Mouse (Mus musculus): Measurements from ENCODE around the gene Snn. TPM values are rescaled to one million over a fixed set of nuclear protein-coding genes. Genes with fewer than 3 reads are reported as not detected.

Snn gene
- total and polyA plus RNA-seq, 3 experiments: 0.73 to 2.4 TPM; not detected in 1

- no peak for TF ChIP-seq POLR2AphosphoS2 (IDR thresholded peaks at IDR 0.05; ENCODE audit: low read length)
- peak; percentile 62; the same call in 1 of the 2 replicates for TF ChIP-seq MXI1 (IDR thresholded peaks at IDR 0.05; ENCODE audit: low read depth, low read length)
- peak in 1 of 3 experiments; percentile 23; a peak in 1 of 6 replicates for TF ChIP-seq CTCF (IDR thresholded peaks at IDR 0.05 in 2 of 3, conservative IDR thresholded peaks at IDR 0.05 in 1 of 3; ENCODE audit: control insufficient read depth in 1 of 3, insufficient read depth in 1 of 3, low read depth in 2 of 3, low read length in 3 of 3, poor library complexity in 1 of 3, severe bottlenecking in 1 of 3)
- TF ChIP-seq ETS1 (IDR thresholded peaks at IDR 0.05; ENCODE audit: low read depth, low read length): no peak
- no peak for TF ChIP-seq EP300 (IDR thresholded peaks at IDR 0.05; ENCODE audit: low read depth in 1 of 2, low read length in 2 of 2)
- TF ChIP-seq GABPA (IDR thresholded peaks at IDR 0.05; ENCODE audit: low read depth, low read length): no peak
- peak; percentile 26 to 68; a peak in 3 of 4 replicates for TF ChIP-seq POLR2A (IDR thresholded peaks at IDR 0.05; ENCODE audit: control insufficient read depth in 1 of 2, insufficient read depth in 1 of 2, low read depth in 1 of 2, low read length in 2 of 2, poor library complexity in 1 of 2)
- no peak for TF ChIP-seq ZNF384 (IDR thresholded peaks at IDR 0.05; ENCODE audit: low read depth, low read length)
- TF ChIP-seq USF1 (IDR thresholded peaks at IDR 0.05; ENCODE audit: low read depth, low read length): peak; percentile 96
These were observed 5.5 kb downstream of the Snn start, which contains the start of gene Litaf (continued) for GRCm38 (mm10) chr16:11066029-11066832.

- no peaks in the 10 kb centered on the region for H3K79me2 ChIP-seq (ENCODE audit: control insufficient read depth, insufficient read depth, low read length, poor library complexity)
- peak overlapping the region; percentile 67; the same call in 1 of the 2 replicates for H3K9ac ChIP-seq (ENCODE audit: control insufficient read depth, low read depth, low read length, poor library complexity, severe bottlenecking)
- no peak overlapping the region for H3K27ac ChIP-seq (ENCODE audit: control insufficient read depth, low read depth, low read length)
- TF ChIP-seq NRF1 (IDR thresholded peaks at IDR 0.05; ENCODE audit: insufficient read depth, low read depth, low read length, poor library complexity, severe bottlenecking): no peak
- no peak for TF ChIP-seq POLR2AphosphoS2 (IDR thresholded peaks at IDR 0.05; ENCODE audit: low read length)
- TF ChIP-seq ZNF384 (IDR thresholded peaks at IDR 0.05; ENCODE audit: low read depth, low read length): no peak
- TF ChIP-seq ELF1 (IDR thresholded peaks at IDR 0.05; ENCODE audit: low read depth, low read length): no peak
- TF ChIP-seq BHLHE40 (IDR thresholded peaks at IDR 0.05; ENCODE audit: borderline replicate concordance, low read depth, low read length): no peak
- TF ChIP-seq RCOR1 (IDR thresholded peaks at IDR 0.05; ENCODE audit: low read depth, low read length): no peak
- TF ChIP-seq HCFC1 (IDR thresholded peaks at IDR 0.05; ENCODE audit: low read depth, low read length): no peak
- TF ChIP-seq SMC3 (IDR thresholded peaks at IDR 0.05; ENCODE audit: low read depth, low read length): no peak
- no peak for TF ChIP-seq GABPA (IDR thresholded peaks at IDR 0.05; ENCODE audit: low read depth, low read length)
- TF ChIP-seq UBTF (IDR thresholded peaks at IDR 0.05; ENCODE audit: borderline replicate concordance, insufficient read depth, low read depth, low read length): no peak
- TF ChIP-seq MYC (IDR thresholded peaks at IDR 0.05; ENCODE audit: low read depth, low read length): no peak
- no peak for TF ChIP-seq RAD21 (IDR thresholded peaks at IDR 0.05; ENCODE audit: low read depth, low read length)
- no peak for TF ChIP-seq JUND (IDR thresholded peaks at IDR 0.05; ENCODE audit: low read depth, low read length)
- TF ChIP-seq ZC3H11A (IDR thresholded peaks at IDR 0.05; ENCODE audit: low read depth, low read length): no peak
- TF ChIP-seq KAT2A (conservative IDR thresholded peaks at IDR 0.05; ENCODE audit: low read depth, low read length): no peak
- no peak for TF ChIP-seq TBP (IDR thresholded peaks at IDR 0.05; ENCODE audit: low read depth, low read length)
- no peak for TF ChIP-seq NELFE (IDR thresholded peaks at IDR 0.05; ENCODE audit: low read depth, low read length)
- no peak for TF ChIP-seq MAX (IDR thresholded peaks at IDR 0.05; ENCODE audit: low read length)
- no peak for TF ChIP-seq TAL1 (IDR thresholded peaks at IDR 0.05; ENCODE audit: low read length)
- H3K36me3 ChIP-seq (ENCODE audit: control insufficient read depth in 1 of 2, insufficient read depth in 2 of 2, low read length in 2 of 2): peaks cover 0 to 10% of the 10 kb centered on the region in 2 experiments; a peak in 1 of 4 replicates
- H3K9me3 ChIP-seq (replicated peaks; ENCODE audit: insufficient read depth, low read length): no peaks in the 10 kb centered on the region
- peaks cover 0 to 14% of the 10 kb centered on the region in 2 experiments; a peak in 3 of 4 replicates for H3K4me1 ChIP-seq (ENCODE audit: control insufficient read depth in 1 of 2, insufficient read depth in 2 of 2, low read length in 2 of 2)
- peak overlapping the region; percentile 74 to 84 for H3K4me3 ChIP-seq (ENCODE audit: control insufficient read depth in 1 of 2, insufficient read depth in 1 of 2, low read depth in 2 of 2, low read length in 2 of 2)
- DNase-seq (ENCODE audit: low read depth, low spot score): peak; percentile 53
- H3K27me3 ChIP-seq (ENCODE audit: control insufficient read depth in 1 of 2, insufficient read depth in 2 of 2, low read length in 2 of 2): no peaks in the 10 kb centered on the region
These were observed 6.1 kb downstream of the Snn start for GRCm38 (mm10) chr16:11066833-11067191.
